Mouse (Mus musculus): Measurements from ENCODE around the gene Rsph4a. TPM values are rescaled to one million over a fixed set of nuclear protein-coding genes. Genes with fewer than 3 reads are reported as not detected.
A peak's percentile ranks its signal among the peaks of the same experiment; 100 is the strongest.
"Not testable (repeated sequence)": the region's sequence is repeated elsewhere in the genome, so short reads cannot be mapped to it uniquely, and the experiment has no call there.

Gene Rsph4a
- total RNA-seq, 1 experiment = 2.0 TPM

DNA sequence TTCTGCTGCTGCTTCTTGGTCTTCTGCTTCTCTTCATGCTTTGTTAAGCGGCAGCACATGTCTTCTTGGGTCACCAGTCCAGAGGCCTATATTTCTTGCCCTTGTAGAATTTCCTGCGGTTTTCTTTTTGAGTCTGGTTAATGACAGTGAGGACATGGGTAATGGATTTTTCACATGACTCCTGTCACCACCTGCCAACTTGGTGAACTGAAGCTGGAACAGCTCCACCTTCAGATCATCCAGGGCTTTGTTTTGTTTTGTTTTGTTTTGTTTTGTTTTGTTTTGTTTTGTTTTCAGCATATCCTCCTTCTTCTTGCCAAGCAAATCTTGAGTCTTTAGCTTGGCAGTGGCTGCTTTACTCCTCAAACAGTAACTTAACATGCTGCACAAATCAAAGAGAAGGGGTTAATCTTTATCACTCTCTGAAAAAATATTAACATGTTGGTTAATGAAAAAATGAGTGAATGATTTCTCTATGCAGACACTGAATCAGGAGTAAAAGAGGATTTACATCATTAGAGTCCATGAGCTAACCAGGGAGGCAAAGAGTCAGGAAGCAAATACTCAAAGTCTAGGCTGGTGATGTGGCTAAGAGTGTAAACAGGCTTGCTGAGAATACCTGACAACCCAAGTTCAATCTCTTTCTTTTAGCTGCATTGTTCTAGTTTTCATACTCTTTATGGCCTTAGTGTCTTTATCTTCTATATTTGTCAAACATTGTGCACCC lies 32.1 kb upstream of the Rsph4a start:
- DNase-seq (ENCODE audit: low read depth, low spot score) = no peak
- H3K4me1 ChIP-seq (ENCODE audit: control insufficient read depth in 2 of 2, insufficient read depth in 2 of 2, low read length in 2 of 2, poor library complexity in 1 of 2) = peaks cover 0 to 2% of the 10 kb centered on the region in 2 experiments; a peak in 1 of 4 replicates
- no peaks in the 10 kb centered on the region for H3K36me3 ChIP-seq (ENCODE audit: control insufficient read depth, insufficient read depth, low read length, poor library complexity, severe bottlenecking)
- in situ Hi-C loops (cut with MboI; ENCODE audit: low sequenced_read_pairs in 2 of 2, unreplicated experiment in 2 of 2) = no loop called here
- H3K4me3 ChIP-seq (ENCODE audit: insufficient read depth in 1 of 2, low read depth in 1 of 2, low read length in 2 of 2, poor library complexity in 1 of 2, severe bottlenecking in 1 of 2) = no peak overlapping the region
- H3K9me3 ChIP-seq (ENCODE audit: control insufficient read depth, insufficient read depth, low read depth, low read length) = no peaks in the 10 kb centered on the region
- no peak overlapping the region for H3K27ac ChIP-seq (ENCODE audit: insufficient read depth, low read depth, low read length, poor library complexity, severe bottlenecking)
- H3K9ac ChIP-seq (ENCODE audit: insufficient read depth, low read depth, low read length, poor library complexity, severe bottlenecking) = no peak overlapping the region
- TF ChIP-seq HCFC1 (IDR thresholded peaks at IDR 0.05; ENCODE audit: borderline replicate concordance, insufficient read depth, low read length) (no peak), MAFK (IDR thresholded peaks at IDR 0.05; ENCODE audit: insufficient read depth, low read depth, low read length) (no peak), ZC3H11A (IDR thresholded peaks at IDR 0.05; ENCODE audit: borderline replicate concordance, low read depth, low read length) (no peak), ZNF384 (IDR thresholded peaks at IDR 0.05; ENCODE audit: low read depth, low read length) (no peak), CHD2 (IDR thresholded peaks at IDR 0.05; ENCODE audit: low read depth, low read length) (no peak)

DNA sequence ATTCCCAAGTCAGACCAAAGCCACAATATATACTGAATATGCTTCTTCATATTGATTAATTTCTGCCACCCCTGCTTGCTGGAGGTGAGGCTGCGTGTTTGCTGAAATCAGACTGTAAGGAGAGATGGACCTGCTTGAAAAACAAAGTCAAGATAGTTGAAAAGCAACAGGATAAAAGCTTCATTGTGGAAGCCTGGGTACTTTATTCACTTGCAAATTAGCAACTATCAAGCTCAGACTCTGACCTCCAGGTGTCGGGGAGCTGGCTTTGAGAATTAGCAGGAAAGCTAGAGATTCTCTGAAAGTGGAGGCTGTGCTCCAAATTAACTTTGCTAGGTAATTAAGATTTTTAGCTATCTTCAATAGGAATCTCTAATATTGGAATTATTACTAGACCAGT lies 22.5 kb upstream of the Rsph4a start:
- H3K9me3 ChIP-seq (ENCODE audit: control insufficient read depth, insufficient read depth, low read depth, low read length); DNase-seq (ENCODE audit: low read depth, low spot score); H3K9ac ChIP-seq (ENCODE audit: insufficient read depth, low read depth, low read length, poor library complexity, severe bottlenecking); H3K4me1 ChIP-seq (ENCODE audit: control insufficient read depth in 2 of 2, insufficient read depth in 2 of 2, low read length in 2 of 2, poor library complexity in 1 of 2); in situ Hi-C loops (cut with MboI; ENCODE audit: low sequenced_read_pairs in 2 of 2, unreplicated experiment in 2 of 2); H3K36me3 ChIP-seq (ENCODE audit: control insufficient read depth, insufficient read depth, low read length, poor library complexity, severe bottlenecking); H3K27ac ChIP-seq (ENCODE audit: insufficient read depth, low read depth, low read length, poor library complexity, severe bottlenecking); H3K4me3 ChIP-seq (ENCODE audit: insufficient read depth in 1 of 2, low read depth in 1 of 2, low read length in 2 of 2, poor library complexity in 1 of 2, severe bottlenecking in 1 of 2): not testable (repeated sequence)

DNA sequence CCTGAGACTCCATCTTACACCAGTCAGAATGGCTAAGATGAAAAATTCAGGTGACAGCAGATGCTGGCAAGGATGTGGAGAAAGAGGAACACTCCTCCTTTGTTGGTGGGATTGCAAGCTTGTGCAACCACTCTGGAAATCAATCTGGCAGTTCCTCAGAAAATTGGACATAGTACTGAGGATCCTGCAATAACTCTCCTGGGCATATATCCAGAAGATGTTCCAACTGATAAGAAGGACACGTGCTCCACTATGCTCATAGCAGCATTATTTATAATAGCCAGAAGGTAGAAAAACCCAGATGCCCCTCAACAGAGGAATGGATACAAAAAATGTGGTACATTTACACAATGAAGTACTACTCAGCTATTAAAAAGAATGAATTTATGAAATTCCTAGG lies 3.4 kb upstream of the Rsph4a start:
- H3K9me3 ChIP-seq (ENCODE audit: control insufficient read depth, insufficient read depth, low read depth, low read length); H3K36me3 ChIP-seq (ENCODE audit: control insufficient read depth, insufficient read depth, low read length, poor library complexity, severe bottlenecking); H3K9ac ChIP-seq (ENCODE audit: insufficient read depth, low read depth, low read length, poor library complexity, severe bottlenecking); H3K4me1 ChIP-seq (ENCODE audit: control insufficient read depth in 2 of 2, insufficient read depth in 2 of 2, low read length in 2 of 2, poor library complexity in 1 of 2); in situ Hi-C loops (cut with MboI; ENCODE audit: low sequenced_read_pairs in 2 of 2, unreplicated experiment in 2 of 2); H3K27ac ChIP-seq (ENCODE audit: insufficient read depth, low read depth, low read length, poor library complexity, severe bottlenecking); H3K4me3 ChIP-seq (ENCODE audit: insufficient read depth in 1 of 2, low read depth in 1 of 2, low read length in 2 of 2, poor library complexity in 1 of 2, severe bottlenecking in 1 of 2); DNase-seq (ENCODE audit: low read depth, low spot score): not testable (repeated sequence)

DNA sequence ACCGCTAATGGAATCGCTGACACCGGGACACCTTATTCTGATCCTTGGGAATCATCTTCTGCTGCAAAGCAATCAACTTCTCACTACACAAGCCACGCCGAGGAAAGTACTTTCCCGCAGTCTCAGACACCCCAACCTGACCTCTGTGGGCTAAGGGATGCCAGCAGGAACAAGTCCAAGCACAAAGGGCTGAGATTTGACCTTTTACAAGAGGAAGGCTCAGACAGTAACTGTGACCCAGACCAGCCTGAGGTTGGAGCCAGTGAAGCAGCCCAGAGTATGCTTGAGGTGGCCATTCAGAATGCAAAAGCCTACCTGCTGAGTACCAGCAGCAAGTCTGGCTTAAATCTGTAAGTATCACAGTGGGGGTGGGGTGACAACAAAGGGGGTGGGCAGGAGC lies 578 bp downstream of the Rsph4a start:
- Histone ChIP-seq H3K27ac (ENCODE audit: insufficient read depth, low read depth, low read length, poor library complexity, severe bottlenecking) (peak overlapping the region; percentile 94), H3K4me3 (ENCODE audit: insufficient read depth in 1 of 2, low read depth in 1 of 2, low read length in 2 of 2, poor library complexity in 1 of 2, severe bottlenecking in 1 of 2) (peak overlapping the region; percentile 39 to 59), H3K36me3 (ENCODE audit: control insufficient read depth, insufficient read depth, low read length, poor library complexity, severe bottlenecking) (no peaks in the 10 kb centered on the region), H3K4me1 (ENCODE audit: control insufficient read depth in 2 of 2, insufficient read depth in 2 of 2, low read length in 2 of 2, poor library complexity in 1 of 2) (no peaks in the 10 kb centered on the region; a peak in 1 of 4 replicates), H3K9ac (ENCODE audit: insufficient read depth, low read depth, low read length, poor library complexity, severe bottlenecking) (peak overlapping the region; percentile 68; the same call in 1 of the 2 replicates), H3K9me3 (ENCODE audit: control insufficient read depth, insufficient read depth, low read depth, low read length) (no peaks in the 10 kb centered on the region)
- TF ChIP-seq CHD2 (IDR thresholded peaks at IDR 0.05; ENCODE audit: low read depth, low read length) (0 out of 2 replicates have a peak, but pooled peaks have one; percentile 10), ZC3H11A (IDR thresholded peaks at IDR 0.05; ENCODE audit: borderline replicate concordance, low read depth, low read length) (no peak)
- in situ Hi-C loops (cut with MboI; ENCODE audit: low sequenced_read_pairs in 2 of 2, unreplicated experiment in 2 of 2) = no loop called here
- DNase-seq (ENCODE audit: low read depth, low spot score) = peak; percentile 29

DNA sequence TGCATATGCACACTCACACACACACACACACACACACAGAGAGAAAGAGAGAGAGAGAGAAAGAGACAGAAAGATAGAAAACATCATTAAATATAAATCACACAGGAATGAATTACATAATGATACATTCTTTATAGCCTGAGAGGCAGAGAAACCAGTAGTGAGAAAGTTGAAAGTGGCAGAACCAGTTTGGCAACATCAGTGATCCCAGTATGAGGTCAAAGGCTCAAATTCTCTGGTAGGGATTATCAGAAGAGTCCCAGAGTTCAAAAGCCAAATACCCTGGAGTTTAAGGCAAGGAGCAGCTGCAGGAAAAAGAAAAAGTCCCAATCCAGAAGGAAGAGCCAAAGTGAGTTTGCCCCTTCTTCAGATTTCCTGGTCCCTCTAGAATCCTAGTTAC lies 35.8 kb downstream of the Rsph4a start:
- DNase-seq (ENCODE audit: low read depth, low spot score) = no peak
- H3K9ac ChIP-seq (ENCODE audit: insufficient read depth, low read depth, low read length, poor library complexity, severe bottlenecking) = no peak overlapping the region
- no peaks in the 10 kb centered on the region for H3K36me3 ChIP-seq (ENCODE audit: control insufficient read depth, insufficient read depth, low read length, poor library complexity, severe bottlenecking)
- H3K9me3 ChIP-seq (ENCODE audit: control insufficient read depth, insufficient read depth, low read depth, low read length) = no peaks in the 10 kb centered on the region
- H3K27ac ChIP-seq (ENCODE audit: insufficient read depth, low read depth, low read length, poor library complexity, severe bottlenecking) = no peak overlapping the region
- in situ Hi-C loops (cut with MboI; ENCODE audit: low sequenced_read_pairs in 2 of 2, unreplicated experiment in 2 of 2) = no loop called here
- H3K4me3 ChIP-seq (ENCODE audit: insufficient read depth in 1 of 2, low read depth in 1 of 2, low read length in 2 of 2, poor library complexity in 1 of 2, severe bottlenecking in 1 of 2) = no peak overlapping the region
- H3K4me1 ChIP-seq (ENCODE audit: control insufficient read depth in 2 of 2, insufficient read depth in 2 of 2, low read length in 2 of 2, poor library complexity in 1 of 2) = peaks cover 3 to 5% of the 10 kb centered on the region in 2 experiments; a peak in 2 of 4 replicates
- TF ChIP-seq ZNF384 (IDR thresholded peaks at IDR 0.05; ENCODE audit: low read depth, low read length) (no peak), MAFK (IDR thresholded peaks at IDR 0.05; ENCODE audit: insufficient read depth, low read depth, low read length) (no peak)
